Mouse (Mus musculus) cerebral cortex, adult 2 months (tissue): ENCODE measurements around the gene Dpysl5.

ENCODE experiments used
- WGBS: fragments of 180-500 bp; shearing (Covaris S2); methylation state at CpG from one replicate; pipeline ENCODE4 v1.1.7; 2018; 5-methylcytosine and 5-hydroxymethylcytosine counted together

The Dpysl5 gene

DNA sequence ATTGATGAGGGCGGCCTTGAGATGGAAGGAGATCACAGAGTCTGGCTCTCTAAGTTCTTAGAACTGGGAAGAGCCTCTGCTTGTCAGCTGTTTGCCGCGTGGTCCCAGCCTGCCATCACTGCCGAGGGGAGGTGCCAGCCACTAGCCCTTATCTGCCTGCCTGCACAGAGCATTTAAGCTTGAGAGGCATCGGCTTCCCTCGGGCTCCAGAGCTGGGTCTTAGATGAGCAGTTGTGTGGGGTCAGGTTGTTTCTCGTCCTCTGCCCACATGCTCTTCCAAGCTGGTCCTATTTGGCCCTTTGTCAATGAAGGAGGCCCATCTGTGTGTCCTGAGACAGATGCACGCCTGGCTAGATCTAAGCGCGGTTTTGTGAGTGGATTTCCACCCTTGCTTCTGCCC, 113.8 kb downstream of the Dpysl5 start:
- WGBS, result 47% methylated on average over 10 of the region's 10 CpGs

DNA sequence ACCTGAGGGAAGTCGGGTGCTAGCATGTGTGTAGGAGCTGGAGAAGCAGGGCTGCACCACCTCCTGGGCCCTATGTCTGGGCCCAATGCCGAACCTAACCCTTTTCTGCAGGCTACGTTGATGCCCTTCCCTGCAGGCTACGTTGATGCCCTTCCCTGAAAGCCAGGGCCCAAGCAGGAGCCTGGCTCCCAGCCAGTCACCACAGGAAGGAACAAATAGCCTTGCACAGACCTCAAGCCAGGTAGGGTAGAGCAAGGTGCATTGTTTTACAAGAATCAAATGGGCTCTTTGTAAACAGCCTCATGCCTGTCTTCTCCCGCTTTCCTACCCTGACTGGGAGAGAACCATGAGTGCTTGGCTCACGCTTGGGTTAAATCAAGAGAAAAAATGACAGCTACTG, 114.5 kb downstream of the Dpysl5 start:
- WGBS, result 60% methylated on average over 6 of the region's 6 CpGs

GRCm38 (mm10) chr5:30833416-30833815, 122.1 kb downstream of the Dpysl5 start:
- WGBS, result 88% methylated on average over 3 of the region's 3 CpGs

DNA sequence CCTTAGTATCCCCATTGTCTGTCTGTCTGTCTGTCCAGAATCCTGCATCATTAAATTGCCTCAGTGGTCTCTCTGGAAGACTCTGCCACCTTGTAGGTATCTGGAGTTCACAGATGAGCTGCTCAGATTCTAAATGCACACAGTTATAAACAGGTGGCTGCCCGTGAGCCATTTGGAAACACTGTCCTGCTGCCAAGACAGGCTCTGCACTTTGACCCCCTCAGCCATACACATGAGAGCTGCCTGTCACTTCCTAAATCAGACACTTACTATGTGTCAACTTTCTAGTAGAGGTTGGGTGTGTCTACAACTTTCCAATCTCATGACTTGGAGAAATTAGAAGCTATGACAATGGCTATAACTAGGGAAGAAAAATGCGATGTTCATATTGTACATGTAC, 128.4 kb downstream of the Dpysl5 start:
- 81% methylated on average over 2 of the region's 2 CpGs for WGBS

GRCm38 (mm10) chr5:30841896-30842295, 130.5 kb downstream of the Dpysl5 start:
- WGBS, result 55% methylated on average over 3 of the region's 3 CpGs
